Mouse (Mus musculus): Measurements from ENCODE around the gene Ppp2r2c.

- TF ChIP-seq POLR2A (IDR thresholded peaks at IDR 0.05; ENCODE audit: insufficient read depth, low read depth, low read length) (no peak), CTCF (IDR thresholded peaks at IDR 0.05) (no peak), EP300 (IDR thresholded peaks at IDR 0.05; ENCODE audit: insufficient read depth, low read depth, low read length) (no peak)
Observed at GRCm38 (mm10) chr5:36917245-36917644, 48.9 kb downstream of the Ppp2r2c start.
